Mouse (Mus musculus): ENCODE data around the gene Glrp1. TPM values are rescaled to one million over a fixed set of nuclear protein-coding genes. Genes with fewer than 3 reads are reported as not detected.
A peak's percentile ranks its signal among the peaks of the same experiment; 100 is the strongest.

The Glrp1 gene
- polyA plus RNA-seq, 1 experiment, result 0.08 TPM

- no peaks in the 10 kb centered on the region for H3K4me1 ChIP-seq (ENCODE audit: control insufficient read depth, insufficient read depth, low read length)
- H3K27ac ChIP-seq (ENCODE audit: insufficient read depth, low read length), result no peak overlapping the region
- no peak for TF ChIP-seq CTCF (IDR thresholded peaks at IDR 0.05; ENCODE audit: extremely low read depth, insufficient read depth, low read length)
- H3K4me3 ChIP-seq (ENCODE audit: insufficient read depth, low read length), result no peak overlapping the region
Measured at GRCm38 (mm10) chr1:88467866-88468265, 42.0 kb downstream of the Glrp1 start.

- Histone ChIP-seq H3K4me1 (ENCODE audit: control insufficient read depth, insufficient read depth, low read length) (no peaks in the 10 kb centered on the region), H3K27ac (ENCODE audit: insufficient read depth, low read length) (no peak overlapping the region), H3K4me3 (ENCODE audit: insufficient read depth, low read length) (no peak overlapping the region)
- no peak for TF ChIP-seq CTCF (IDR thresholded peaks at IDR 0.05; ENCODE audit: extremely low read depth, insufficient read depth, low read length)
- no peak for TF ChIP-seq POLR2A (IDR thresholded peaks at IDR 0.05; ENCODE audit: extremely low read depth, insufficient read depth, low read length)
Measured at GRCm38 (mm10) chr1:88466325-88467064, 43.4 kb downstream of the Glrp1 start.

- no peaks in the 10 kb centered on the region for H3K4me1 ChIP-seq (ENCODE audit: control insufficient read depth, insufficient read depth, low read length)
- H3K27ac ChIP-seq (ENCODE audit: insufficient read depth, low read length), result no peak overlapping the region
- TF ChIP-seq POLR2A (IDR thresholded peaks at IDR 0.05; ENCODE audit: extremely low read depth, insufficient read depth, low read length), result no peak
- TF ChIP-seq CTCF (IDR thresholded peaks at IDR 0.05; ENCODE audit: extremely low read depth, insufficient read depth, low read length), result peak; percentile 53
Measured at GRCm38 (mm10) chr1:88465722-88466121, 44.1 kb downstream of the Glrp1 start.

GRCm38 (mm10) chr1:88464109-88464905 lies 45.6 kb downstream of the Glrp1 start:
- H3K27ac ChIP-seq (ENCODE audit: insufficient read depth, low read length), result no peak overlapping the region
- H3K4me3 ChIP-seq (ENCODE audit: insufficient read depth, low read length), result no peak overlapping the region
- H3K4me1 ChIP-seq (ENCODE audit: control insufficient read depth, insufficient read depth, low read length), result no peaks in the 10 kb centered on the region
- TF ChIP-seq POLR2A (IDR thresholded peaks at IDR 0.05; ENCODE audit: extremely low read depth, insufficient read depth, low read length) (no peak), CTCF (IDR thresholded peaks at IDR 0.05; ENCODE audit: extremely low read depth, insufficient read depth, low read length) (no peak)

More at GRCm38 (mm10) chr1:88465722-88466121, 44.1 kb downstream of the Glrp1 start:
- H3K4me3 ChIP-seq (ENCODE audit: insufficient read depth, low read length), result no peak overlapping the region

- Histone ChIP-seq H3K4me1 (ENCODE audit: control insufficient read depth, insufficient read depth, low read length) (no peaks in the 10 kb centered on the region), H3K4me3 (ENCODE audit: insufficient read depth, low read length) (no peak overlapping the region), H3K27ac (ENCODE audit: insufficient read depth, low read length) (no peak overlapping the region)
- TF ChIP-seq CTCF (IDR thresholded peaks at IDR 0.05; ENCODE audit: extremely low read depth, insufficient read depth, low read length), result no peak
- TF ChIP-seq POLR2A (IDR thresholded peaks at IDR 0.05; ENCODE audit: extremely low read depth, insufficient read depth, low read length), result no peak
Measured at GRCm38 (mm10) chr1:88463241-88463640, 46.6 kb downstream of the Glrp1 start.

- TF ChIP-seq CTCF (IDR thresholded peaks at IDR 0.05; ENCODE audit: extremely low read depth, insufficient read depth, low read length) (no peak), POLR2A (IDR thresholded peaks at IDR 0.05; ENCODE audit: extremely low read depth, insufficient read depth, low read length) (no peak)
- no peaks in the 10 kb centered on the region for H3K4me1 ChIP-seq (ENCODE audit: control insufficient read depth, insufficient read depth, low read length)
- H3K4me3 ChIP-seq (ENCODE audit: insufficient read depth, low read length), result no peak overlapping the region
- no peak overlapping the region for H3K27ac ChIP-seq (ENCODE audit: insufficient read depth, low read length)
Measured at GRCm38 (mm10) chr1:88462484-88462883, 47.4 kb downstream of the Glrp1 start.

GRCm38 (mm10) chr1:88461096-88461495 lies 48.8 kb downstream of the Glrp1 start:
- H3K27ac ChIP-seq (ENCODE audit: insufficient read depth, low read length), result no peak overlapping the region
- no peak overlapping the region for H3K4me3 ChIP-seq (ENCODE audit: insufficient read depth, low read length)
- no peaks in the 10 kb centered on the region for H3K4me1 ChIP-seq (ENCODE audit: control insufficient read depth, insufficient read depth, low read length)
- TF ChIP-seq POLR2A (IDR thresholded peaks at IDR 0.05; ENCODE audit: extremely low read depth, insufficient read depth, low read length) (no peak), CTCF (IDR thresholded peaks at IDR 0.05; ENCODE audit: extremely low read depth, insufficient read depth, low read length) (no peak)

GRCm38 (mm10) chr1:88459655-88460054 lies 50.2 kb downstream of the Glrp1 start:
- H3K4me3 ChIP-seq (ENCODE audit: insufficient read depth, low read length), result no peak overlapping the region
- TF ChIP-seq POLR2A (IDR thresholded peaks at IDR 0.05; ENCODE audit: extremely low read depth, insufficient read depth, low read length) (no peak), CTCF (IDR thresholded peaks at IDR 0.05; ENCODE audit: extremely low read depth, insufficient read depth, low read length) (no peak)
- no peak overlapping the region for H3K27ac ChIP-seq (ENCODE audit: insufficient read depth, low read length)
- H3K4me1 ChIP-seq (ENCODE audit: control insufficient read depth, insufficient read depth, low read length), result no peaks in the 10 kb centered on the region

GRCm38 (mm10) chr1:88459196-88459595 lies 50.7 kb downstream of the Glrp1 start:
- Histone ChIP-seq H3K4me1 (ENCODE audit: control insufficient read depth, insufficient read depth, low read length) (no peaks in the 10 kb centered on the region), H3K27ac (ENCODE audit: insufficient read depth, low read length) (no peak overlapping the region), H3K4me3 (ENCODE audit: insufficient read depth, low read length) (no peak overlapping the region)
- no peak for TF ChIP-seq CTCF (IDR thresholded peaks at IDR 0.05; ENCODE audit: extremely low read depth, insufficient read depth, low read length)
- TF ChIP-seq POLR2A (IDR thresholded peaks at IDR 0.05; ENCODE audit: extremely low read depth, insufficient read depth, low read length), result no peak

Measured in cortical plate, adult 2 months (tissue).